Mouse (Mus musculus): ENCODE data around the gene Gm13305. TPM values are rescaled to one million over a fixed set of nuclear protein-coding genes. Genes with fewer than 3 reads are reported as not detected.
"Not testable (repeated sequence)": the region's sequence is repeated elsewhere in the genome, so short reads cannot be mapped to it uniquely, and the experiment has no call there.

Gene Gm13305
- 0.79 TPM in 1 of 2 replicates, not detected in the other for polyA plus RNA-seq (2015; fragmentation: Nextera tagmentation; extraction: Ambion mirVana)

GRCm38 (mm10) chr4:42168503-42168902 is at the start of gene Gm13305:
Gm13305 (minus strand) TSS chr4:42168603.
- not testable (repeated sequence) for H3K4me2 ChIP-seq; H3K9me3 ChIP-seq (replicated peaks); H3K9ac ChIP-seq (replicated peaks); H3K4me1 ChIP-seq; H3K27ac ChIP-seq (replicated peaks); H3K4me3 ChIP-seq (replicated peaks); H3K36me3 ChIP-seq; ATAC-seq (ENCODE audit: low FRiP score); H3K27me3 ChIP-seq (replicated peaks)
- WGBS: no CpG with 5 or more reads among the region's 7 CpGs

- H3K4me2 ChIP-seq; H3K36me3 ChIP-seq; H3K4me3 ChIP-seq (replicated peaks); H3K4me1 ChIP-seq; H3K9me3 ChIP-seq (replicated peaks); H3K27ac ChIP-seq (replicated peaks); H3K27me3 ChIP-seq (replicated peaks); H3K9ac ChIP-seq (replicated peaks): not testable (repeated sequence)
- peak; percentile 69 for ATAC-seq (ENCODE audit: low FRiP score)
- WGBS: no CpG with 5 or more reads among the region's 25 CpGs
Observed at GRCm38 (mm10) chr4:42184980-42185372, 16.6 kb upstream of the Gm13305 start.

- ATAC-seq (ENCODE audit: low FRiP score): peak; percentile 81
- no CpG with 5 or more reads among the region's 58 CpGs for WGBS
- H3K9ac ChIP-seq (replicated peaks): not testable (repeated sequence)
Observed at GRCm38 (mm10) chr4:42184324-42184979, 16.0 kb upstream of the Gm13305 start.

GRCm38 (mm10) chr4:42183234-42184197 is 15.1 kb upstream of the Gm13305 start:
- not testable (repeated sequence) for H3K27ac ChIP-seq (replicated peaks); H3K4me3 ChIP-seq (replicated peaks); H3K36me3 ChIP-seq; H3K27me3 ChIP-seq (replicated peaks); H3K4me1 ChIP-seq; H3K9ac ChIP-seq (replicated peaks); H3K9me3 ChIP-seq (replicated peaks); H3K4me2 ChIP-seq
- no CpG with 5 or more reads among the region's 31 CpGs for WGBS
- 0 out of 2 replicates have a peak, but pooled peaks have one; percentile 55 for ATAC-seq (ENCODE audit: low FRiP score)

More at GRCm38 (mm10) chr4:42184324-42184979, 16.0 kb upstream of the Gm13305 start:
- H3K4me2 ChIP-seq; H3K27me3 ChIP-seq (replicated peaks); H3K36me3 ChIP-seq; H3K27ac ChIP-seq (replicated peaks); H3K9me3 ChIP-seq (replicated peaks); H3K4me1 ChIP-seq; H3K4me3 ChIP-seq (replicated peaks): not testable (repeated sequence)

- H3K36me3 ChIP-seq; H3K4me2 ChIP-seq; H3K9me3 ChIP-seq (replicated peaks); H3K9ac ChIP-seq (replicated peaks); ATAC-seq (ENCODE audit: low FRiP score); H3K4me1 ChIP-seq; H3K27ac ChIP-seq (replicated peaks); H3K4me3 ChIP-seq (replicated peaks); H3K27me3 ChIP-seq (replicated peaks): not testable (repeated sequence)
- no CpG with 5 or more reads among the region's 4 CpGs for WGBS
Observed at GRCm38 (mm10) chr4:42178243-42178642, 9.8 kb upstream of the Gm13305 start.

GRCm38 (mm10) chr4:42153136-42153535 is 15.3 kb downstream of the Gm13305 start, which contains the start of gene Gm13306:
Gm13306 (plus strand) TSS chr4:42153436.
- H3K4me3 ChIP-seq (replicated peaks); H3K4me1 ChIP-seq; H3K9me3 ChIP-seq (replicated peaks); H3K27ac ChIP-seq (replicated peaks); H3K4me2 ChIP-seq; H3K9ac ChIP-seq (replicated peaks); H3K27me3 ChIP-seq (replicated peaks); ATAC-seq (ENCODE audit: low FRiP score); H3K36me3 ChIP-seq: not testable (repeated sequence)
- no CpG with 5 or more reads among the region's 9 CpGs for WGBS

- not testable (repeated sequence) for H3K4me1 ChIP-seq; H3K36me3 ChIP-seq; H3K4me2 ChIP-seq; H3K9me3 ChIP-seq (replicated peaks); H3K27ac ChIP-seq (replicated peaks); H3K4me3 ChIP-seq (replicated peaks); ATAC-seq (ENCODE audit: low FRiP score); H3K9ac ChIP-seq (replicated peaks); H3K27me3 ChIP-seq (replicated peaks)
- WGBS: no CpG with 5 or more reads among the region's 5 CpGs
Observed at GRCm38 (mm10) chr4:42114517-42114916, 53.9 kb downstream of the Gm13305 start, which contains the start of gene Gm13304. Gm13304 (plus strand) TSS chr4:42114817.

Other genes starting within 250 kb of the Gm13305 start
- 10.5 and 11.7 TPM in 2 replicates for gene Gm20878, start 227.0 kb downstream of the Gm13305 start, polyA plus RNA-seq (2015; fragmentation: Nextera tagmentation; extraction: Ambion mirVana)
- gene Fam205a4, start 202.5 kb downstream of the Gm13305 start, polyA plus RNA-seq (2015; fragmentation: Nextera tagmentation; extraction: Ambion mirVana): 1.5 and 1.6 TPM in 2 replicates
- not detected in 2 replicates for gene Gm21093, start 133.9 kb downstream of the Gm13305 start, polyA plus RNA-seq (2015; fragmentation: Nextera tagmentation; extraction: Ambion mirVana)
- not detected in 2 replicates for gene Gm3893, start 77.4 kb downstream of the Gm13305 start, polyA plus RNA-seq (2015; fragmentation: Nextera tagmentation; extraction: Ambion mirVana)
- gene Gm13304, start 53.8 kb downstream of the Gm13305 start, polyA plus RNA-seq (2015; fragmentation: Nextera tagmentation; extraction: Ambion mirVana): not detected in 2 replicates
- gene Gm13306, start 15.2 kb downstream of the Gm13305 start, polyA plus RNA-seq (2015; fragmentation: Nextera tagmentation; extraction: Ambion mirVana): 3.2 and 4.3 TPM in 2 replicates
- gene Gm10600, start 72.0 kb upstream of the Gm13305 start, polyA plus RNA-seq (2015; fragmentation: Nextera tagmentation; extraction: Ambion mirVana): not detected in 2 replicates
- not detected in 2 replicates for gene Ccl21b, start 87.2 kb upstream of the Gm13305 start, polyA plus RNA-seq (2015; fragmentation: Nextera tagmentation; extraction: Ambion mirVana)
- not detected in 2 replicates for gene Gm21953, start 125.7 kb upstream of the Gm13305 start, polyA plus RNA-seq (2015; fragmentation: Nextera tagmentation; extraction: Ambion mirVana)
- gene Fam205a3, start 149.7 kb upstream of the Gm13305 start, polyA plus RNA-seq (2015; fragmentation: Nextera tagmentation; extraction: Ambion mirVana): not detected in 2 replicates